Comparison of ENCODE assay signal across 10 mouse cellular contexts in genomic region chr11:76508831-76509595, GRCm38 (mm10).
DNase-seq lines count a peak whose midpoint lies in the region; ATAC-seq and TF ChIP-seq lines count a peak whose summit lies in the region.
"Had no signal": no experiment of that assay in that cellular context is flagged by ENCODE, and none has a peak within 500 bp of the region (broad histone marks: within the 10 kb centered on the region; RNA-seq: fewer than 3 reads in every experiment).

No protein-coding gene starts in this region.

- 0 out of 2 replicates have a peak, but pooled peaks cover 4% of the 10 kb centered on the region for H3K36me3 ChIP-seq in forebrain, embryonic 10.5 days (replicated peaks)
- no peaks in the 10 kb centered on the region for H3K36me3 ChIP-seq in forebrain, embryonic 11.5 days (ENCODE audit: control insufficient read depth, insufficient read depth, low read length)
- peaks cover 9% of the 10 kb centered on the region; the same call in 1 of the 2 replicates for H3K36me3 ChIP-seq in embryonic facial prominence, embryonic 10.5 days (replicated peaks)
- H3K36me3 ChIP-seq in hindbrain, postnatal 0 days (ENCODE audit: insufficient read depth, low read length): no peaks in the 10 kb centered on the region
- H3K36me3 ChIP-seq in midbrain, embryonic 14.5 days (ENCODE audit: control insufficient read depth, insufficient read depth, low read length): no peaks in the 10 kb centered on the region

- no peak overlapping the region for H3K4me3 ChIP-seq in forebrain, embryonic 10.5 days
- H3K4me3 ChIP-seq in forebrain, embryonic 11.5 days (ENCODE audit: low read depth, low read length): no peak overlapping the region
- no peak overlapping the region for H3K4me3 ChIP-seq in embryonic facial prominence, embryonic 10.5 days
- no peak overlapping the region for H3K4me3 ChIP-seq in hindbrain, postnatal 0 days (ENCODE audit: low read length)
- H3K4me3 ChIP-seq in midbrain, embryonic 14.5 days (replicated peaks; ENCODE audit: low read depth, low read length): no peak overlapping the region
- H3K4me3 ChIP-seq: myocyte had no signal

- H3K4me2 ChIP-seq in forebrain, embryonic 11.5 days (ENCODE audit: low read depth, low read length, severe bottlenecking): no peak overlapping the region
- no peak overlapping the region for H3K4me2 ChIP-seq in hindbrain, postnatal 0 days (ENCODE audit: low read depth, low read length)
- H3K4me2 ChIP-seq in midbrain, embryonic 14.5 days (ENCODE audit: low read length): no peak overlapping the region

- H3K9ac ChIP-seq in forebrain, embryonic 11.5 days (ENCODE audit: low read length): no peak overlapping the region
- no peak overlapping the region for H3K9ac ChIP-seq in hindbrain, postnatal 0 days (replicated peaks; ENCODE audit: low read length)
- H3K9ac ChIP-seq in midbrain, embryonic 14.5 days (replicated peaks; ENCODE audit: low read length): 0 out of 2 replicates have a peak overlapping the region, but pooled peaks have one; percentile 23

- TF ChIP-seq CTCF in hindbrain, postnatal 0 days (IDR thresholded peaks at IDR 0.05; ENCODE audit: low read depth): no peak

- H3K9me3 ChIP-seq in forebrain, embryonic 10.5 days: no peaks in the 10 kb centered on the region
- no peaks in the 10 kb centered on the region for H3K9me3 ChIP-seq in forebrain, embryonic 11.5 days (ENCODE audit: control insufficient read depth, low read length)
- H3K9me3 ChIP-seq in embryonic facial prominence, embryonic 10.5 days: no peaks in the 10 kb centered on the region
- H3K9me3 ChIP-seq in hindbrain, postnatal 0 days (ENCODE audit: low read length): no peaks in the 10 kb centered on the region
- H3K9me3 ChIP-seq in midbrain, embryonic 14.5 days (ENCODE audit: control insufficient read depth, low read length): no peaks in the 10 kb centered on the region

- ATAC-seq in forebrain, embryonic 11.5 days (replicated peaks; ENCODE audit: low FRiP score): no peak
- ATAC-seq in hindbrain, postnatal 0 days: no peak
- ATAC-seq in midbrain, embryonic 14.5 days (ENCODE audit: low FRiP score, low TSS enrichment): no peak

- no peak for DNase-seq in forebrain, embryonic 10.5 days (ENCODE audit: extremely low spot score, low spot score)
- DNase-seq in forebrain, embryonic 11.5 days (ENCODE audit: low spot score): no peak
- DNase-seq in embryonic facial prominence, embryonic 10.5 days (ENCODE audit: low spot score): no peak
- no peak for DNase-seq in hindbrain, postnatal 0 days (ENCODE audit: low spot score)
- no peak for DNase-seq in midbrain, embryonic 14.5 days
- no peak for DNase-seq in spleen, postnatal 36 days (ENCODE audit: low spot score in 2 of 2)
- DNase-seq in cerebellum, postnatal 4 days (ENCODE audit: low spot score in 2 of 2): no peak
- DNase-seq in thymus, postnatal 25 days: no peak
- DNase-seq: kidney, adult 11 months had no signal

- peaks cover 20% of the 10 kb centered on the region for H3K4me1 ChIP-seq in forebrain, embryonic 10.5 days
- 0 out of 2 replicates have a peak, but pooled peaks cover 2% of the 10 kb centered on the region for H3K4me1 ChIP-seq in forebrain, embryonic 11.5 days (replicated peaks; ENCODE audit: control insufficient read depth, insufficient read depth, low read length)
- H3K4me1 ChIP-seq in embryonic facial prominence, embryonic 10.5 days: peaks cover 43% of the 10 kb centered on the region
- H3K4me1 ChIP-seq in hindbrain, postnatal 0 days (ENCODE audit: insufficient read depth, low read length): peaks cover 26% of the 10 kb centered on the region
- H3K4me1 ChIP-seq in midbrain, embryonic 14.5 days (ENCODE audit: control insufficient read depth, insufficient read depth, low read length): peaks cover 35% of the 10 kb centered on the region

- H3K27me3 ChIP-seq in forebrain, embryonic 10.5 days (ENCODE audit: poor library complexity, severe bottlenecking): no peaks in the 10 kb centered on the region
- H3K27me3 ChIP-seq in forebrain, embryonic 11.5 days (ENCODE audit: control insufficient read depth, insufficient read depth, low read length): no peaks in the 10 kb centered on the region
- H3K27me3 ChIP-seq in embryonic facial prominence, embryonic 10.5 days (replicated peaks; ENCODE audit: low read depth, poor library complexity, severe bottlenecking): no peaks in the 10 kb centered on the region
- no peaks in the 10 kb centered on the region for H3K27me3 ChIP-seq in hindbrain, postnatal 0 days (ENCODE audit: insufficient read depth, low read length)
- H3K27me3 ChIP-seq in midbrain, embryonic 14.5 days (ENCODE audit: control insufficient read depth, insufficient read depth, low read length): no peaks in the 10 kb centered on the region

- peak overlapping the region; percentile 3; the same call in 1 of the 2 replicates for H3K27ac ChIP-seq in forebrain, embryonic 10.5 days
- H3K27ac ChIP-seq in forebrain, embryonic 11.5 days (ENCODE audit: low read depth, low read length): no peak overlapping the region
- peak overlapping the region; percentile 52 for H3K27ac ChIP-seq in embryonic facial prominence, embryonic 10.5 days (replicated peaks)
- H3K27ac ChIP-seq in hindbrain, postnatal 0 days: peak overlapping the region; percentile 77
- H3K27ac ChIP-seq in midbrain, embryonic 14.5 days (replicated peaks; ENCODE audit: low read depth, low read length): peak overlapping the region; percentile 89

- WGBS in forebrain, embryonic 10.5 days: 92% methylated on average over 32 of the region's 32 CpGs
- WGBS in forebrain, embryonic 11.5 days: 91% methylated on average over 32 of the region's 32 CpGs
- WGBS in embryonic facial prominence, embryonic 10.5 days: 91% methylated on average over 32 of the region's 32 CpGs
- WGBS in hindbrain, postnatal 0 days: 78% methylated on average over 32 of the region's 32 CpGs
- WGBS in midbrain, embryonic 14.5 days: 91% methylated on average over 32 of the region's 32 CpGs
